Mouse (Mus musculus): ENCODE measurements at regions not wholly inside any gene's neighbourhood (a gene's known extent, or its start where the extent isn't known, plus 50 kb on each side); places are given as distances from the start of the nearest gene placed in this dataset.

DNA sequence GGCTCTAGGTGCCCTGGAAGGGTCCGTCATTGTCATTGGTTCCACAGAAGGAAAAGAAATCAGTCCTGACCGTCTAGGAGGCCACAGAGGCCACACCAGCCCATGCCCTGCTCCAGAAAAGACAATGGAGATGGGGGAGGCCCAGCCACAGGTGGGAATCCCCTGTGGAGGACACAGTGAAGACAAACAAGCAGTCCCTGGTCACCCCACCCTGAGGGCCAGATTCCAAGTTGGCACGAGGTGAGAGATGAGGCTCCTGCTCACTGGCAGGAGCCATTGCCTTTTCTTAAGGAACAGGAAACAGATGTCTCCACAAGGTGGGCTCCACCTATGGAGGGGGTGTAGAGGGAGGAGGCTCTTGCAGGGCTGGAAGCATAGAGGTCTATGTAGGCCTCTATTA, 66.0 kb downstream of the Gm5294 start:
- TF ChIP-seq POU5F1 (IDR thresholded peaks at IDR 0.05; ENCODE audit: borderline replicate concordance, low read length): no peak
- TF ChIP-seq CTCF (conservative IDR thresholded peaks at IDR 0.05; ENCODE audit: low read length): no peak

Data from E14TG2a.4 (cell line).